Mouse (Mus musculus): ENCODE results near the gene Nif3l1. TPM values are rescaled to one million over a fixed set of nuclear protein-coding genes. Genes with fewer than 3 reads are reported as not detected.

Gene Nif3l1
- polyA plus RNA-seq, 1 experiment from 2014 or later = 59.5 TPM

GRCm38 (mm10) chr1:58416048-58416447 is 28.9 kb upstream of the Nif3l1 start:
- ATAC-seq (replicated peaks) = no peak
- 94% methylated on average over 2 of the region's 2 CpGs for WGBS
- Histone ChIP-seq H3K36me3 (replicated peaks) (peaks cover 69% of the 10 kb centered on the region), H3K4me2 (no peak overlapping the region), H3K9me3 (no peaks in the 10 kb centered on the region), H3K27ac (no peak overlapping the region), H3K4me1 (peaks cover 8% of the 10 kb centered on the region), H3K9ac (no peak overlapping the region), H3K27me3 (replicated peaks) (no peaks in the 10 kb centered on the region), H3K4me3 (no peak overlapping the region)

GRCm38 (mm10) chr1:58420032-58420431 is 24.9 kb upstream of the Nif3l1 start:
- WGBS = 83% methylated on average over 10 of the region's 10 CpGs
- Histone ChIP-seq H3K27ac (no peak overlapping the region), H3K4me3 (no peak overlapping the region), H3K4me2 (no peak overlapping the region), H3K36me3 (replicated peaks) (peaks cover 33% of the 10 kb centered on the region), H3K27me3 (replicated peaks) (no peaks in the 10 kb centered on the region), H3K4me1 (peaks cover 28% of the 10 kb centered on the region), H3K9ac (no peak overlapping the region), H3K9me3 (no peaks in the 10 kb centered on the region)
- no peak for ATAC-seq (replicated peaks)

GRCm38 (mm10) chr1:58420961-58421360 is 24.0 kb upstream of the Nif3l1 start:
- no peak for ATAC-seq (replicated peaks)
- peaks cover 30% of the 10 kb centered on the region for H3K36me3 ChIP-seq (replicated peaks)

GRCm38 (mm10) chr1:58422879-58423278 is 22.1 kb upstream of the Nif3l1 start:
- Histone ChIP-seq H3K27ac (peak overlapping the region; percentile 99), H3K9me3 (no peaks in the 10 kb centered on the region), H3K36me3 (replicated peaks) (peaks cover 16% of the 10 kb centered on the region), H3K4me1 (peaks cover 28% of the 10 kb centered on the region), H3K4me2 (peak overlapping the region; percentile 62), H3K27me3 (replicated peaks) (no peaks in the 10 kb centered on the region), H3K4me3 (peak overlapping the region; percentile 92), H3K9ac (peak overlapping the region; percentile 99)
- 7% methylated on average over 13 of the region's 13 CpGs for WGBS
- peak; percentile 34 for ATAC-seq (replicated peaks)

More at GRCm38 (mm10) chr1:58420961-58421360, 24.0 kb upstream of the Nif3l1 start:
- Histone ChIP-seq H3K27me3 (replicated peaks) (no peaks in the 10 kb centered on the region), H3K9me3 (no peaks in the 10 kb centered on the region), H3K27ac (no peak overlapping the region), H3K4me2 (no peak overlapping the region), H3K9ac (no peak overlapping the region), H3K4me3 (no peak overlapping the region), H3K4me1 (peaks cover 28% of the 10 kb centered on the region)
- WGBS = 71% methylated on average over 7 of the region's 7 CpGs

GRCm38 (mm10) chr1:58423371-58424248 is 21.3 kb upstream of the Nif3l1 start, which contains the start of gene Clk1:
Clk1 (minus strand) TSS chr1:58424066.
- ATAC-seq (replicated peaks) = peak; percentile 95
- under 1% methylated on average over 79 of the region's 79 CpGs for WGBS
- Histone ChIP-seq H3K4me3 (peak within 1 kb of the TSS; percentile 92), H3K36me3 (replicated peaks) (peaks cover 8% of the 10 kb centered on the region), H3K4me1 (peaks cover 28% of the 10 kb centered on the region), H3K9ac (peak within 1 kb of the TSS; percentile 99), H3K4me2 (peak within 1 kb of the TSS; percentile 62), H3K27me3 (replicated peaks) (no peaks in the 10 kb centered on the region), H3K27ac (peak within 1 kb of the TSS; percentile 99), H3K9me3 (no peaks in the 10 kb centered on the region)

- WGBS = 87% methylated on average over 3 of the region's 3 CpGs
- Histone ChIP-seq H3K4me3 (no peak overlapping the region), H3K9ac (no peak overlapping the region), H3K4me1 (peaks cover 25% of the 10 kb centered on the region), H3K27ac (peak overlapping the region; percentile 99; the same call in 1 of the 2 replicates), H3K36me3 (replicated peaks) (no peaks in the 10 kb centered on the region; the same call in 1 of the 2 replicates), H3K4me2 (peak overlapping the region; percentile 47; the same call in 1 of the 2 replicates), H3K9me3 (no peaks in the 10 kb centered on the region), H3K27me3 (replicated peaks) (no peaks in the 10 kb centered on the region)
- peak; percentile 3; the same call in 1 of the 2 replicates for ATAC-seq (replicated peaks)
Observed at GRCm38 (mm10) chr1:58424551-58424950, 20.4 kb upstream of the Nif3l1 start.

- H3K27me3 ChIP-seq (replicated peaks) = no peaks in the 10 kb centered on the region
- peak overlapping the region; percentile 80 for H3K4me2 ChIP-seq
- H3K27ac ChIP-seq = peak overlapping the region; percentile 88
- H3K36me3 ChIP-seq (replicated peaks) = peaks cover 10% of the 10 kb centered on the region; the same call in 1 of the 2 replicates
- no peaks in the 10 kb centered on the region for H3K9me3 ChIP-seq
- H3K9ac ChIP-seq = peak overlapping the region; percentile 66
- H3K4me1 ChIP-seq = peaks cover 25% of the 10 kb centered on the region
- no peak; the same call in 1 of the 2 replicates for ATAC-seq (replicated peaks)
- peak overlapping the region; percentile 72 for H3K4me3 ChIP-seq
- 11% methylated on average over 10 of the region's 10 CpGs for WGBS
Observed at GRCm38 (mm10) chr1:58444691-58445090, 260 bp upstream of the Nif3l1 start.

- Histone ChIP-seq H3K4me2 (peak overlapping the region; percentile 80), H3K9me3 (no peaks in the 10 kb centered on the region), H3K4me1 (peaks cover 25% of the 10 kb centered on the region), H3K27me3 (replicated peaks) (no peaks in the 10 kb centered on the region), H3K36me3 (replicated peaks) (peaks cover 13% of the 10 kb centered on the region), H3K9ac (peak overlapping the region; percentile 68), H3K4me3 (peak overlapping the region; percentile 72), H3K27ac (peak overlapping the region; percentile 88)
- peak; percentile 37 for ATAC-seq (replicated peaks)
- WGBS = 7% methylated on average over 11 of the region's 11 CpGs
Observed at GRCm38 (mm10) chr1:58445861-58446260, 910 bp downstream of the Nif3l1 start.

- no peak overlapping the region for H3K9ac ChIP-seq
- no peak overlapping the region for H3K4me2 ChIP-seq
- WGBS = 99% methylated on average over 7 of the region's 7 CpGs
- H3K4me3 ChIP-seq = no peak overlapping the region
- peaks cover 15% of the 10 kb centered on the region for H3K36me3 ChIP-seq (replicated peaks)
- no peaks in the 10 kb centered on the region for H3K27me3 ChIP-seq (replicated peaks)
- H3K27ac ChIP-seq = no peak overlapping the region
- ATAC-seq (replicated peaks) = no peak
- H3K4me1 ChIP-seq = peaks cover 25% of the 10 kb centered on the region
- no peaks in the 10 kb centered on the region for H3K9me3 ChIP-seq
Observed at GRCm38 (mm10) chr1:58447766-58448165, 2.8 kb downstream of the Nif3l1 start.

- H3K4me2 ChIP-seq = no peak overlapping the region
- no peak for ATAC-seq (replicated peaks)
- no peak overlapping the region for H3K4me3 ChIP-seq
- 88% methylated on average over 7 of the region's 7 CpGs for WGBS
- H3K27me3 ChIP-seq (replicated peaks) = no peaks in the 10 kb centered on the region
- H3K9me3 ChIP-seq = no peaks in the 10 kb centered on the region
- peaks cover 25% of the 10 kb centered on the region for H3K4me1 ChIP-seq
- no peak overlapping the region for H3K9ac ChIP-seq
- H3K27ac ChIP-seq = no peak overlapping the region
- peaks cover 19% of the 10 kb centered on the region for H3K36me3 ChIP-seq (replicated peaks)
Observed at GRCm38 (mm10) chr1:58448396-58448795, 3.4 kb downstream of the Nif3l1 start.

- H3K4me3 ChIP-seq = no peak overlapping the region
- ATAC-seq (replicated peaks) = no peak
- no peak overlapping the region for H3K27ac ChIP-seq
- H3K27me3 ChIP-seq (replicated peaks) = no peaks in the 10 kb centered on the region
- no peaks in the 10 kb centered on the region for H3K9me3 ChIP-seq
- WGBS = 95% methylated on average over 6 of the region's 6 CpGs
- no peak overlapping the region for H3K9ac ChIP-seq
- H3K4me2 ChIP-seq = no peak overlapping the region
- no peaks in the 10 kb centered on the region for H3K4me1 ChIP-seq
- peaks cover 60% of the 10 kb centered on the region for H3K36me3 ChIP-seq (replicated peaks)
Observed at GRCm38 (mm10) chr1:58454316-58454715, 9.4 kb downstream of the Nif3l1 start.

- Histone ChIP-seq H3K4me2 (no peak overlapping the region), H3K36me3 (replicated peaks) (peaks cover 68% of the 10 kb centered on the region), H3K9ac (no peak overlapping the region), H3K27me3 (replicated peaks) (no peaks in the 10 kb centered on the region), H3K27ac (no peak overlapping the region), H3K4me1 (no peaks in the 10 kb centered on the region), H3K4me3 (no peak overlapping the region), H3K9me3 (no peaks in the 10 kb centered on the region)
- ATAC-seq (replicated peaks) = no peak
- 90% methylated on average over 5 of the region's 5 CpGs for WGBS
Observed at GRCm38 (mm10) chr1:58458175-58458574, 13.2 kb downstream of the Nif3l1 start.
